Mouse (Mus musculus) embryonic fibroblast, embryonic 13.5 days (primary cell): ENCODE data around the gene Wdr5. TPM values are rescaled to one million over a fixed set of nuclear protein-coding genes. Genes with fewer than 3 reads are reported as not detected.

Experiments used
- H3K27ac ChIP-seq: 2 replicates; pipeline ENCODE4 v1.5.1; 2012; ENCODE audit warnings: low read length, control low read depth, inconsistent platforms; ENCODE audit not compliant: insufficient read depth
- H3K4me1 ChIP-seq: 2 replicates; pipeline ENCODE4 v1.6.1; 2011; ENCODE audit warnings: low read length; ENCODE audit not compliant: control insufficient read depth, insufficient read depth
- H3K4me3 ChIP-seq: 2 replicates; pipeline ENCODE4 v1.5.1; 2011; ENCODE audit warnings: mild to moderate bottlenecking, control low read depth, low read length; ENCODE audit not compliant: insufficient read depth
- CTCF ChIP-seq: IDR thresholded peaks from 2 replicates; pipeline ENCODE4 v1.5.1; 2011; ENCODE audit warnings: mild to moderate bottlenecking, control low read depth, low read length, moderate library complexity, borderline replicate concordance; ENCODE audit not compliant: insufficient read depth
- POLR2A ChIP-seq: IDR thresholded peaks from 2 replicates; pipeline ENCODE4 v1.6.1; 2011; ENCODE audit warnings: low read depth, mild to moderate bottlenecking, control low read depth, low read length, moderate library complexity
- polyA plus RNA-seq: library from polyadenylated mRNA; stranded (reverse); fragments of >200 nt; gene quantifications from 2 replicates; pipeline ENCODE4 v1.2.4, GENCODE M21; 2011; ENCODE audit warnings: low read depth; ENCODE audit not compliant: missing spikeins, insufficient read length

The Wdr5 gene
- polyA plus RNA-seq: 36.5 and 39.9 TPM in 2 replicates

DNA sequence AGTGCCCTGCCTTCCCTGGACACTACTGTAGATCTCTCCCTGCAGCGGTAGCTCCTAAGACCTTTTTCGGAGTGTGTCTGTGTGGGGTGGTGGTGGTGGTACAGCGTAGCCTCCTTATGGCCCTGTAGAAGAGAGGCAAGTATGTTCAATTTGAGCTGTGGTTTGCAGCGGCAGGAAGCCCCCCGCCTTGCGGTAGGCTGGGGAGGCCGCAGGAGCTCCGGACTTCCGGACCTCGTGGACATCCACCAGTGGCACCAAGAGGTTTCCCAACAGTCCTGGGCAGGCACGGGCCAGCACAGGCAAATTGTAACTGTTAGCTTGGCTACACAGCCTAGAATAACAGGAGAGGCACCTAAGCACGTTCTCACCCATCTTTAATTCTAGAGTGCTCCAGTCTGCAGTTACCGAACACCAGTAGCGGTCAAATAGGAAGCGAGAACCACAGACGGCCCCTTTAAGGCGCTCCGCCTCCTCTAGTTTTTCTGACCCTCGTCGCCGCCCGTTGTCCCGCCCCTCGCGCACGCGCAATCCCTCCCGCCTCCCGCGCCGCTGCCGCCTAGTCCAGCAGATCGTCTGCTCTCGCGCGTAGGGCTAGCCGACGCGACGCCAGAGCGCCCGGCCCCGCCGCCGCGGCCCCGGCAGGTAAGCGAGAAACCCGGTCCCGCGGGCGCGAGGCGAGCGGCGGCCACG, at the start of gene Wdr5:
Wdr5 (plus strand) TSS at position 519 of the 690 bp plus-strand sequence.
- Histone ChIP-seq H3K27ac (peak within 1 kb of the TSS; percentile 74), H3K4me1 (peaks cover 10% of the 10 kb centered on the region), H3K4me3 (peak within 1 kb of the TSS; percentile 97)
- TF ChIP-seq CTCF (no peak), POLR2A (peak; percentile 73)

DNA sequence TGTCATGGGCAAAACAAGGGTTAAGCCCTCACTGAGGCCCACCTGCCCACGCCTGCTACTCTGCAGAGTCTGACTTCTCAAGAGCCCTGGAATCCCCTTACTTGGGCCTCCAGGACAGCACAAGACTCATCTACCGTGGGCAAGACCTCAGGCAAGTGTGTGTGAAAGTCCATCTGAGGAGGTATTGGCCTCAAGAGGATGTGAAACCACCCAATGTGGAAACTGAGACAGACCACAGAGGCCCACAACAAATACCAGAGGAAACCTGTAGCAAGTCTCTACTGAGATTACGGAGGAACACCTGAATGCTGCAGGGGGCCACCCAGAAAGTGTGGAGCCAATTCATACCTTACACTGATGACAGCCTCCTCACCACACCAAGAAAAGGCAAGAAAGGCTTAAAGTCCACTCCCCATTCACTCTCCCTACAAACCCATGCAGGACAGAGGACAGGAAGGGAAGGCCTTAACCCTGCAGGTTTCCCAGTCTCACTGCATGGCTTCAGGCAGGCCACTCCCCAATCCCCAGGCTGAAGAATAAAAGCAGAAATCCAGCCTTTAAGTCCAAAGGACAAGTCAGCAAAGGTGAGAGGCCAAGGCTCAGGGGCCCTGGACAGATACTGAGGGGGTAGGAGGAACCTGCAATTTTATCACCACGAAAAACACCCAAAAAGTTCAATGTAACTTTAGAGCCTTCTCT, 45.5 kb upstream of the Wdr5 start:
- no peak for TF ChIP-seq POLR2A
- no peak for TF ChIP-seq CTCF
- Histone ChIP-seq H3K4me3 (no peak overlapping the region), H3K27ac (no peak overlapping the region), H3K4me1 (no peaks in the 10 kb centered on the region; the same call in 1 of the 2 replicates)

GRCm38 (mm10) chr2:27469991-27470355, 45.0 kb upstream of the Wdr5 start:
- TF ChIP-seq POLR2A: no peak
- TF ChIP-seq CTCF: no peak
- Histone ChIP-seq H3K4me1 (no peaks in the 10 kb centered on the region; the same call in 1 of the 2 replicates), H3K27ac (no peak overlapping the region), H3K4me3 (no peak overlapping the region)

- no peak overlapping the region for H3K4me3 ChIP-seq
- no peaks in the 10 kb centered on the region; the same call in 1 of the 2 replicates for H3K4me1 ChIP-seq
- TF ChIP-seq CTCF: no peak
- no peak for TF ChIP-seq POLR2A
- no peak overlapping the region for H3K27ac ChIP-seq
These were observed 44.4 kb upstream of the Wdr5 start for GRCm38 (mm10) chr2:27470535-27470934.

DNA sequence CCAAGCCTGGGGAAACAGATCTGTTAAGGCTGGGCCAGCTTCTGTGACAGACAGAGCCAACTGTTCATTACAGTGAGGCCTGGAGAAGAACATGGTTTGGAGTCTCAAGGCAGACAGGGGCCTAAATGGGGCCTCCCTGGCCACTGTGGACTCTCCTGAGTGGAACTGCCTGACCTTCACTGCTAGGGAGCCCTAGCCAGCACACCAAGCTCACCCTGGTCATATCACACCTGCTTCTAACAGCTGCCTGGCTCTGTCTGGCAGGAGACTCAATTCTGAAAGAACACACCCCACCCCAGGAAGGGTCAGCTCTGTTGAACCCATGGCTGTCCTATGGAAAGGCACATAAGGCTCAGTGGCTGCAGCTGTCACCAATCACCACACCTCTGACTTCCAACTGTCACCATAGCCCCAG, 43.8 kb upstream of the Wdr5 start:
- no peak overlapping the region for H3K27ac ChIP-seq
- TF ChIP-seq POLR2A: no peak
- no peak for TF ChIP-seq CTCF
- no peaks in the 10 kb centered on the region; the same call in 1 of the 2 replicates for H3K4me1 ChIP-seq
- no peak overlapping the region for H3K4me3 ChIP-seq

DNA sequence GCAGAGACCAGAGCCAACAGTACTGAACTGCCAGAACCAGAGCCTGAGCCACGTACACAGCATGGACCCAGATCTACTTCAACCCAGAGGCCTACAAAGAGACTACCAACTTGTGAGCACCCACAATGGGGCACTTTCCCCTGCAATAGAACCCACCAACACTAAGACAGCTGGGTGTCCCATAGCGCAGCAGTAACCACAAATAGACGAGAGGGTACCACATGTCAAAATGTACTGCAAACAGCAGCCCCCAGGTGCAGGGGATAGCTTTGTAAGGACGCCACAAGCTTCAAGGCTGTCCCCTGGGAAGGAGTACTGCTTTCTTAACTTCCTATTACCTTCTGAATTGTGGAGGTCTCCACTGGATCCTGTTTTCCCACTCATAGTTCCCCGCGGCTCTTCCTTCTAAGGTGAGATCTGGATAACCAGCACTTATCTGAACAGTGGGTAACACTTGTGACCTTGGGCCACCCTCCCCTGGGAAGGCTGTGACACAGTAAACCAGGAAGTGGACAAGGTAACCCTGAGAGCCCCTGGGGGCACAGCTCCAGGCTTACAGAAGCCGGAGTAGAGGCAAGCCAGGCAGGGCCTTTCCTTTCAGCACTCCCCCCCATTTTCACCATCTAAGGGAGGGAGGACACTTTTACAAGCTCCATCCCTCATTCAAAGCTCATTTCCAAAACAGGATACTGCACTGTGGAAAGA, 41.7 kb upstream of the Wdr5 start:
- Histone ChIP-seq H3K4me3 (0 out of 2 replicates have a peak overlapping the region, but pooled peaks have one; percentile 94), H3K4me1 (no peaks in the 10 kb centered on the region; the same call in 1 of the 2 replicates), H3K27ac (no peak overlapping the region)
- no peak for TF ChIP-seq CTCF
- no peak for TF ChIP-seq POLR2A

GRCm38 (mm10) chr2:27473911-27474310, 41.0 kb upstream of the Wdr5 start:
- peak overlapping the region; percentile 94 for H3K4me3 ChIP-seq
- no peak overlapping the region for H3K27ac ChIP-seq
- TF ChIP-seq POLR2A: no peak
- TF ChIP-seq CTCF: no peak
- no peaks in the 10 kb centered on the region; the same call in 1 of the 2 replicates for H3K4me1 ChIP-seq

- H3K4me1 ChIP-seq: no peaks in the 10 kb centered on the region; the same call in 1 of the 2 replicates
- peak overlapping the region; percentile 56 for H3K27ac ChIP-seq
These were observed 40.1 kb upstream of the Wdr5 start for GRCm38 (mm10) chr2:27474621-27475484.

More at GRCm38 (mm10) chr2:27474621-27475484, 40.1 kb upstream of the Wdr5 start:
- no peak for TF ChIP-seq CTCF
- peak; percentile 17; the same call in 1 of the 2 replicates for TF ChIP-seq POLR2A
- peak overlapping the region; percentile 94 for H3K4me3 ChIP-seq
